Mouse (Mus musculus) hindbrain, embryonic 12.5 days (tissue): Measurements from ENCODE around the gene Luc7l2. TPM values are rescaled to one million over a fixed set of nuclear protein-coding genes. Genes with fewer than 3 reads are reported as not detected.
A peak's percentile ranks its signal among the peaks of the same experiment; 100 is the strongest.
"Not testable (repeated sequence)": the region's sequence is repeated elsewhere in the genome, so short reads cannot be mapped to it uniquely, and the experiment has no call there.

ENCODE experiments used
- ATAC-seq: fragments of 200-750 bp; cut with Nextera tagmentation; 2 replicates; pipeline ENCODE4 v1.8.0; 2017; ENCODE audit warnings: moderate TSS enrichment; ENCODE audit not compliant: low FRiP score
- H3K27ac ChIP-seq: fragments of 300-500 bp; sonication (generic); 2 replicates; pipeline ENCODE4 v1.5.1; 2016; ENCODE audit warnings: mild to moderate bottlenecking
- H3K27me3 ChIP-seq: fragments of 300-500 bp; sonication (generic); 2 replicates; pipeline ENCODE4 v1.6.1; 2016; ENCODE audit warnings: mild to moderate bottlenecking
- H3K36me3 ChIP-seq: fragments of 300-500 bp; sonication (generic); 2 replicates; pipeline ENCODE4 v1.6.1; 2016; ENCODE audit warnings: mild to moderate bottlenecking
- H3K4me1 ChIP-seq: fragments of 300-500 bp; sonication (generic); 2 replicates; pipeline ENCODE4 v1.6.1; 2016
- H3K4me2 ChIP-seq: fragments of 300-500 bp; sonication (generic); replicated peaks from 2 replicates; pipeline ENCODE4 v1.6.1; 2016; ENCODE audit warnings: mild to moderate bottlenecking
- H3K4me3 ChIP-seq: fragments of 300-500 bp; sonication (generic); 2 replicates; pipeline ENCODE4 v1.5.1; 2016; ENCODE audit warnings: mild to moderate bottlenecking
- H3K9ac ChIP-seq: fragments of 300-500 bp; sonication (generic); 2 replicates; pipeline ENCODE4 v1.6.1; 2016; ENCODE audit warnings: mild to moderate bottlenecking, moderate library complexity
- H3K9me3 ChIP-seq: fragments of 300-500 bp; sonication (generic); replicated peaks from 2 replicates; pipeline ENCODE4 v1.6.1; 2016; ENCODE audit warnings: mild to moderate bottlenecking
- WGBS: fragments of 180-500 bp; shearing (Covaris S2); methylation state at CpG from one replicate; pipeline ENCODE4 v1.1.7; 2016; 5-methylcytosine and 5-hydroxymethylcytosine counted together
- polyA plus RNA-seq: library from polyadenylated mRNA; unstranded; fragments of >200 nt; fragmentation: Nextera tagmentation; extraction: Ambion mirVana; gene quantifications from 2 replicates; pipeline ENCODE4 v1.2.1, GENCODE M21; 2016

Luc7l2 gene
- polyA plus RNA-seq, 1 experiment from 2014 or later: 48.6 TPM

GRCm38 (mm10) chr6:38535788-38536187 lies 15.3 kb upstream of the Luc7l2 start:
- Histone ChIP-seq H3K27me3 (no peaks in the 10 kb centered on the region), H3K4me3 (peak overlapping the region; percentile 72), H3K4me1 (peaks cover 13% of the 10 kb centered on the region), H3K9ac (peak overlapping the region; percentile 78), H3K4me2 (peak overlapping the region; percentile 56), H3K36me3 (peaks cover 8% of the 10 kb centered on the region; the same call in 1 of the 2 replicates), H3K27ac (peak overlapping the region; percentile 85), H3K9me3 (no peaks in the 10 kb centered on the region)
- whole genome bisulfite sequencing: 88% methylated on average over 1 of the region's 1 CpGs
- no peak for ATAC-seq

GRCm38 (mm10) chr6:38544141-38544540 lies 7.0 kb upstream of the Luc7l2 start:
- H3K4me1 ChIP-seq, H3K27ac ChIP-seq, H3K36me3 ChIP-seq, H3K4me2 ChIP-seq, H3K4me3 ChIP-seq, ATAC-seq, H3K27me3 ChIP-seq, H3K9ac ChIP-seq, H3K9me3 ChIP-seq: not testable (repeated sequence)
- WGBS: 90% methylated on average over 4 of the region's 5 CpGs

GRCm38 (mm10) chr6:38547005-38547404 lies 4.1 kb upstream of the Luc7l2 start:
- H3K9me3 ChIP-seq, ATAC-seq, H3K4me3 ChIP-seq, H3K27me3 ChIP-seq, H3K4me1 ChIP-seq, H3K27ac ChIP-seq, H3K9ac ChIP-seq, H3K36me3 ChIP-seq, H3K4me2 ChIP-seq: not testable (repeated sequence)
- WGBS: 91% methylated on average over 2 of the region's 2 CpGs

GRCm38 (mm10) chr6:38547707-38548106 lies 3.4 kb upstream of the Luc7l2 start:
- peaks cover 4% of the 10 kb centered on the region; the same call in 1 of the 2 replicates for H3K4me1 ChIP-seq
- H3K9me3 ChIP-seq: no peaks in the 10 kb centered on the region
- WGBS: 97% methylated on average over 1 of the region's 1 CpGs
- H3K4me2 ChIP-seq: no peak overlapping the region
- H3K27me3 ChIP-seq: no peaks in the 10 kb centered on the region
- no peak overlapping the region for H3K9ac ChIP-seq
- H3K27ac ChIP-seq: no peak overlapping the region
- no peak for ATAC-seq
- H3K36me3 ChIP-seq: no peaks in the 10 kb centered on the region
- no peak overlapping the region for H3K4me3 ChIP-seq

- H3K27ac ChIP-seq, H3K36me3 ChIP-seq, ATAC-seq, H3K27me3 ChIP-seq, H3K9me3 ChIP-seq, H3K4me3 ChIP-seq, H3K9ac ChIP-seq, H3K4me2 ChIP-seq, H3K4me1 ChIP-seq: not testable (repeated sequence)
- 91% methylated on average over 7 of the region's 7 CpGs for WGBS
Measured at GRCm38 (mm10) chr6:38548595-38548994, 2.5 kb upstream of the Luc7l2 start.

GRCm38 (mm10) chr6:38549840-38550239 lies 1.3 kb upstream of the Luc7l2 start:
- H3K27me3 ChIP-seq, H3K36me3 ChIP-seq, H3K9me3 ChIP-seq, H3K27ac ChIP-seq, H3K9ac ChIP-seq, H3K4me1 ChIP-seq, ATAC-seq: not testable (repeated sequence)
- Histone ChIP-seq H3K4me2 (peak overlapping the region; percentile 71), H3K4me3 (peak overlapping the region; percentile 77; the same call in 1 of the 2 replicates)
- 83% methylated on average over 6 of the region's 6 CpGs for WGBS

- Histone ChIP-seq H3K9ac (peak overlapping the region; percentile 82), H3K4me2 (peak overlapping the region; percentile 71), H3K9me3 (no peaks in the 10 kb centered on the region), H3K4me3 (peak overlapping the region; percentile 77), H3K27me3 (no peaks in the 10 kb centered on the region), H3K36me3 (no peaks in the 10 kb centered on the region), H3K4me1 (peaks cover 8% of the 10 kb centered on the region), H3K27ac (peak overlapping the region; percentile 99)
- 8% methylated on average over 28 of the region's 28 CpGs for WGBS
- ATAC-seq: peak; percentile 1; the same call in 1 of the 2 replicates
Measured at GRCm38 (mm10) chr6:38550250-38551061, 678 bp upstream of the Luc7l2 start.

GRCm38 (mm10) chr6:38551989-38552635 lies 978 bp downstream of the Luc7l2 start:
- WGBS: under 1% methylated on average over 32 of the region's 32 CpGs
- H3K27ac ChIP-seq: peak overlapping the region; percentile 99
- H3K9ac ChIP-seq: peak overlapping the region; percentile 92
- peak; percentile 95 for ATAC-seq
- H3K4me1 ChIP-seq: peaks cover 8% of the 10 kb centered on the region
- H3K9me3 ChIP-seq: no peaks in the 10 kb centered on the region
- no peaks in the 10 kb centered on the region for H3K27me3 ChIP-seq
- H3K4me2 ChIP-seq: peak overlapping the region; percentile 48
- H3K36me3 ChIP-seq: no peaks in the 10 kb centered on the region
- peak overlapping the region; percentile 77 for H3K4me3 ChIP-seq

- Histone ChIP-seq H3K4me3 (peak overlapping the region; percentile 77), H3K9me3 (no peaks in the 10 kb centered on the region), H3K27me3 (no peaks in the 10 kb centered on the region), H3K36me3 (no peaks in the 10 kb centered on the region), H3K27ac (no peak overlapping the region), H3K9ac (peak overlapping the region; percentile 92), H3K4me1 (peaks cover 8% of the 10 kb centered on the region), H3K4me2 (peak overlapping the region; percentile 48)
- 24% methylated on average over 5 of the region's 5 CpGs for WGBS
- ATAC-seq: no peak
Measured at GRCm38 (mm10) chr6:38552636-38553000, 1.5 kb downstream of the Luc7l2 start.

- no peak for ATAC-seq
- no peaks in the 10 kb centered on the region for H3K9me3 ChIP-seq
- no peaks in the 10 kb centered on the region for H3K27me3 ChIP-seq
- no peak overlapping the region for H3K4me2 ChIP-seq
- no peak overlapping the region for H3K9ac ChIP-seq
- H3K4me3 ChIP-seq: no peak overlapping the region
- H3K4me1 ChIP-seq: no peaks in the 10 kb centered on the region
- no peak overlapping the region for H3K27ac ChIP-seq
- WGBS: 99% methylated on average over 2 of the region's 2 CpGs
- H3K36me3 ChIP-seq: peaks cover 24% of the 10 kb centered on the region
Measured at GRCm38 (mm10) chr6:38576096-38576495, 25.0 kb downstream of the Luc7l2 start.

- H3K9ac ChIP-seq: no peak overlapping the region
- H3K9me3 ChIP-seq: no peaks in the 10 kb centered on the region
- no peak overlapping the region for H3K4me2 ChIP-seq
- no peak overlapping the region for H3K4me3 ChIP-seq
- 100% methylated on average over 3 of the region's 3 CpGs for WGBS
- no peaks in the 10 kb centered on the region for H3K27me3 ChIP-seq
- no peak overlapping the region for H3K27ac ChIP-seq
- ATAC-seq: no peak
- H3K4me1 ChIP-seq: no peaks in the 10 kb centered on the region
- peaks cover 22% of the 10 kb centered on the region for H3K36me3 ChIP-seq
Measured at GRCm38 (mm10) chr6:38580112-38580857, 29.2 kb downstream of the Luc7l2 start.

- ATAC-seq: no peak
- H3K4me2 ChIP-seq: no peak overlapping the region
- WGBS: 94% methylated on average over 3 of the region's 3 CpGs
Measured at GRCm38 (mm10) chr6:38581711-38582110, 30.6 kb downstream of the Luc7l2 start.

More at GRCm38 (mm10) chr6:38581711-38582110, 30.6 kb downstream of the Luc7l2 start:
- Histone ChIP-seq H3K4me3 (no peak overlapping the region), H3K9me3 (no peaks in the 10 kb centered on the region), H3K9ac (no peak overlapping the region), H3K27ac (no peak overlapping the region), H3K36me3 (peaks cover 33% of the 10 kb centered on the region), H3K4me1 (no peaks in the 10 kb centered on the region), H3K27me3 (no peaks in the 10 kb centered on the region)
